Mouse (Mus musculus) liver, postnatal 0 days (tissue): ENCODE measurements around the gene Vegfb.

ENCODE experiments used
- CTCF ChIP-seq: sonication (generic); IDR thresholded peaks from 2 replicates; pipeline ENCODE4 v1.5.1; 2016; ENCODE audit warnings: antibody characterized with exemption, low read depth
- EP300 ChIP-seq: IDR thresholded peaks from 2 replicates; pipeline ENCODE4 v1.6.1; 2016; ENCODE audit warnings: antibody characterized with exemption, low read depth, mild to moderate bottlenecking

DNA sequence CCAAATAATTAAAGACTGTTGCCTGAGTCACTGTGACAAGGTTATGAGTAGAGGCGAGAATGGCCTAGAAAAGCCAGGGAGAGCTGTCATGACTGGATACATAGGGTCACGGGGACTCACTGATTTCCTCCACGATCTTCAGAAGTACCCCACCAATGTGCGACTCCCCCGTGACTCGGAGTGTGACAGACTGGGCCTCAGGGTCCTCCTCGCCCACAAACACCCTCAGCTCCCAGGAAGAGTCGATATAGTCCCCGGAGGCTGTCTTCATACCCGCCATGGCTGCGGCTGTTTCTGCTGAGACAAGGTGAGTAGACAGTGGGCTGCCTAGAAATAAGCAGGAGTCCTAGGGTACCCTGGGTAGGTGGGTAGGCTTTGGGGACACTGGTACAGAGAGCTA is 31.1 kb upstream of the Vegfb start:
- TF ChIP-seq CTCF: no peak
- TF ChIP-seq EP300: no peak
